Mouse (Mus musculus) left cerebral cortex, postnatal 25 days (tissue): ENCODE measurements around the gene Adgre5. TPM values are rescaled to one million over a fixed set of nuclear protein-coding genes. Genes with fewer than 3 reads are reported as not detected.

Source experiments
- DNase-seq, 2 experiments: peaks; one replicate each; pipeline ENCODE4 v3.0.0; 2022; ENCODE audit warnings: low spot score in 2 of 2, mixed read lengths in 1 of 2
- intact Hi-C: fragments of 180-260 bp; cut with DNase I; formaldehyde crosslinking; loops from one replicate; pipeline ENCODE4 v1.15.1; 2025
- total RNA-seq, 2 experiments: library from RNA; stranded (reverse); gene quantifications; 2 replicates each; pipeline ENCODE4 v1.2.3; 2021

Adgre5 gene
- total RNA-seq, result 1 to 10 TPM; 9.0 to 9.6 TPM

GRCm38 (mm10) chr8:83740976-83741741 is at the start of gene Adgre5:
Adgre5 (minus strand) TSS chr8:83741326.
- no peak for DNase-seq

GRCm38 (mm10) chr8:83789826-83790225 is 48.7 kb upstream of the Adgre5 start:
- DNase-seq, result no peak
- intact Hi-C loops, result no loop called here

More at GRCm38 (mm10) chr8:83740976-83741741, at the start of gene Adgre5:
- intact Hi-C loops, result no loop called here

- intact Hi-C loops, result no loop called here
- no peak for DNase-seq
Observed at GRCm38 (mm10) chr8:83785046-83785445, 43.9 kb upstream of the Adgre5 start.

- intact Hi-C loops, result loop anchor here (1.0 to 2.0 kb wide), 4 partner anchors 92 to 172 kb away; partner anchors contain the start of genes Asf1b and Gm10644
- peak; percentile 88 to 91 for DNase-seq
Observed at GRCm38 (mm10) chr8:83782832-83783558, 41.9 kb upstream of the Adgre5 start.

GRCm38 (mm10) chr8:83779610-83780009 is 38.5 kb upstream of the Adgre5 start:
- DNase-seq, result no peak
- intact Hi-C loops, result no loop called here

- intact Hi-C loops, result no loop called here
Observed at GRCm38 (mm10) chr8:83778051-83778450, 36.9 kb upstream of the Adgre5 start.

GRCm38 (mm10) chr8:83776632-83777031 is 35.5 kb upstream of the Adgre5 start:
- no peak for DNase-seq
- intact Hi-C loops, result no loop called here

More at GRCm38 (mm10) chr8:83778051-83778450, 36.9 kb upstream of the Adgre5 start:
- DNase-seq, result no peak

GRCm38 (mm10) chr8:83774221-83774620 is 33.1 kb upstream of the Adgre5 start:
- DNase-seq, result no peak
- intact Hi-C loops, result no loop called here

GRCm38 (mm10) chr8:83773452-83773846 is 32.3 kb upstream of the Adgre5 start:
- intact Hi-C loops, result no loop called here

GRCm38 (mm10) chr8:83772701-83773451 is 31.8 kb upstream of the Adgre5 start:
- peak; percentile 21 to 34 for DNase-seq
- intact Hi-C loops, result no loop called here

More at GRCm38 (mm10) chr8:83773452-83773846, 32.3 kb upstream of the Adgre5 start:
- DNase-seq, result no peak

- DNase-seq, result no peak
- intact Hi-C loops, result no loop called here
Observed at GRCm38 (mm10) chr8:83771791-83772190, 30.7 kb upstream of the Adgre5 start.

- intact Hi-C loops, result no loop called here
Observed at GRCm38 (mm10) chr8:83770669-83771068, 29.5 kb upstream of the Adgre5 start.

GRCm38 (mm10) chr8:83769720-83770119 is 28.6 kb upstream of the Adgre5 start:
- DNase-seq, result no peak
- intact Hi-C loops, result no loop called here

More at GRCm38 (mm10) chr8:83770669-83771068, 29.5 kb upstream of the Adgre5 start:
- no peak for DNase-seq

- DNase-seq, result no peak
- intact Hi-C loops, result no loop called here
Observed at GRCm38 (mm10) chr8:83768526-83768925, 27.4 kb upstream of the Adgre5 start.

- intact Hi-C loops, result no loop called here
- no peak for DNase-seq
Observed at GRCm38 (mm10) chr8:83767442-83767841, 26.3 kb upstream of the Adgre5 start.

- intact Hi-C loops, result no loop called here
- no peak for DNase-seq
Observed at GRCm38 (mm10) chr8:83765663-83766062, 24.5 kb upstream of the Adgre5 start.

GRCm38 (mm10) chr8:83764717-83765116 is 23.6 kb upstream of the Adgre5 start:
- intact Hi-C loops, result no loop called here
- no peak for DNase-seq

GRCm38 (mm10) chr8:83764116-83764515 is 23.0 kb upstream of the Adgre5 start:
- no peak for DNase-seq
- intact Hi-C loops, result no loop called here

GRCm38 (mm10) chr8:83759231-83759759 is 18.2 kb upstream of the Adgre5 start:
- intact Hi-C loops, result no loop called here
- no peak for DNase-seq

- intact Hi-C loops, result no loop called here
- no peak for DNase-seq
Observed at GRCm38 (mm10) chr8:83758298-83758697, 17.2 kb upstream of the Adgre5 start.
